Mouse (Mus musculus) intestine, postnatal 0 days (tissue): Measurements from ENCODE around the gene Necab2. TPM values are rescaled to one million over a fixed set of nuclear protein-coding genes. Genes with fewer than 3 reads are reported as not detected.

Source experiments
- ATAC-seq: fragments of 200-750 bp; cut with Nextera tagmentation; 2 replicates; pipeline ENCODE4 v1.8.0; 2017; ENCODE audit warnings: mild to moderate bottlenecking, moderate TSS enrichment, moderate library complexity
- H3K27ac ChIP-seq: fragments of 300-500 bp; sonication (generic); 2 replicates; pipeline ENCODE4 v1.5.1; 2014; ENCODE audit warnings: mild to moderate bottlenecking, low read depth, low read length, moderate library complexity
- H3K27me3 ChIP-seq: fragments of 300-500 bp; sonication (generic); replicated peaks from 2 replicates; pipeline ENCODE4 v1.6.1; 2014; ENCODE audit warnings: low read length, mixed read lengths; ENCODE audit not compliant: control insufficient read depth, insufficient read depth
- H3K36me3 ChIP-seq: fragments of 300-500 bp; sonication (generic); 2 replicates; pipeline ENCODE4 v1.6.1; 2014; ENCODE audit warnings: mild to moderate bottlenecking, moderate library complexity; ENCODE audit not compliant: control insufficient read depth, insufficient read depth
- H3K4me1 ChIP-seq: fragments of 300-500 bp; sonication (generic); replicated peaks from 2 replicates; pipeline ENCODE4 v1.6.1; 2014; ENCODE audit warnings: antibody characterized with exemption, low read length, mixed read lengths; ENCODE audit not compliant: control insufficient read depth, insufficient read depth
- H3K4me2 ChIP-seq: fragments of 300-500 bp; sonication (generic); replicated peaks from 2 replicates; pipeline ENCODE4 v1.6.1; 2014; ENCODE audit warnings: low read depth, mild to moderate bottlenecking, moderate library complexity
- H3K4me3 ChIP-seq: fragments of 300-500 bp; sonication (generic); 2 replicates; pipeline ENCODE4 v1.5.1; 2014; ENCODE audit warnings: low read depth, low read length
- H3K9ac ChIP-seq: fragments of 300-500 bp; sonication (generic); 2 replicates; pipeline ENCODE4 v1.6.1; 2014; ENCODE audit warnings: mild to moderate bottlenecking, low read depth, low read length
- H3K9me3 ChIP-seq: fragments of 300-500 bp; sonication (generic); 2 replicates; pipeline ENCODE4 v1.6.1; 2016; ENCODE audit warnings: mixed run types; ENCODE audit not compliant: control insufficient read depth
- CTCF ChIP-seq: sonication (generic); IDR thresholded peaks from 2 replicates; pipeline ENCODE4 v1.5.1; 2016; ENCODE audit warnings: low read depth, mild to moderate bottlenecking, control low read depth, antibody characterized with exemption, moderate library complexity
- WGBS: fragments of 180-500 bp; shearing (Covaris S2); extraction: QIAGEN DNeasy Blood & Tissue Kit; methylation state at CpG from one replicate; pipeline ENCODE4 v1.1.7; 2014; 5-methylcytosine and 5-hydroxymethylcytosine counted together
- polyA plus RNA-seq: library from polyadenylated mRNA; unstranded; fragments of >200 nt; fragmentation: Nextera tagmentation; extraction: Ambion mirVana; gene quantifications from 2 replicates; pipeline ENCODE4 v1.2.1, GENCODE M21; 2015

The Necab2 gene
- polyA plus RNA-seq, 1 experiment from 2014 or later = 1.3 TPM

- TF ChIP-seq CTCF = no peak
- peaks cover 21% of the 10 kb centered on the region for H3K4me1 ChIP-seq
- H3K27ac ChIP-seq = no peak overlapping the region
- H3K36me3 ChIP-seq = peaks cover 36% of the 10 kb centered on the region
- WGBS = 61% methylated on average over 5 of the region's 5 CpGs
- no peak for ATAC-seq
- H3K9me3 ChIP-seq = no peaks in the 10 kb centered on the region
- H3K27me3 ChIP-seq = peaks cover under 1% of the 10 kb centered on the region
- no peak overlapping the region for H3K4me3 ChIP-seq
- no peak overlapping the region for H3K9ac ChIP-seq
- no peak overlapping the region for H3K4me2 ChIP-seq
Observed at GRCm38 (mm10) chr8:119442013-119442412, 4.5 kb upstream of the Necab2 start.

- peaks cover 19% of the 10 kb centered on the region for H3K4me1 ChIP-seq
- H3K36me3 ChIP-seq = peaks cover 36% of the 10 kb centered on the region
- WGBS = 95% methylated on average over 8 of the region's 8 CpGs
- TF ChIP-seq CTCF = no peak
- no peak for ATAC-seq
- no peak overlapping the region for H3K4me3 ChIP-seq
- H3K9me3 ChIP-seq = no peaks in the 10 kb centered on the region
- H3K27me3 ChIP-seq = peaks cover 10% of the 10 kb centered on the region
- H3K27ac ChIP-seq = no peak overlapping the region
- H3K9ac ChIP-seq = no peak overlapping the region
- no peak overlapping the region for H3K4me2 ChIP-seq
Observed at GRCm38 (mm10) chr8:119442970-119443369, 3.5 kb upstream of the Necab2 start.

GRCm38 (mm10) chr8:119446990-119447780 is 666 bp downstream of the Necab2 start:
- Histone ChIP-seq H3K9ac (peak overlapping the region; percentile 37; the same call in 1 of the 2 replicates), H3K9me3 (no peaks in the 10 kb centered on the region), H3K27me3 (peaks cover 26% of the 10 kb centered on the region), H3K4me1 (no peaks in the 10 kb centered on the region; the same call in 1 of the 2 replicates), H3K27ac (no peak overlapping the region), H3K4me3 (peak overlapping the region; percentile 51), H3K36me3 (peaks cover 29% of the 10 kb centered on the region), H3K4me2 (peak overlapping the region; percentile 99)
- no peak for ATAC-seq
- 1% methylated on average over 37 of the region's 80 CpGs for WGBS
- TF ChIP-seq CTCF = no peak

GRCm38 (mm10) chr8:119447781-119448170 is 1.3 kb downstream of the Necab2 start:
- Histone ChIP-seq H3K4me1 (no peaks in the 10 kb centered on the region; the same call in 1 of the 2 replicates), H3K36me3 (peaks cover 23% of the 10 kb centered on the region), H3K27ac (no peak overlapping the region), H3K9me3 (no peaks in the 10 kb centered on the region), H3K4me3 (peak overlapping the region; percentile 51; the same call in 1 of the 2 replicates), H3K4me2 (peak overlapping the region; percentile 99; the same call in 1 of the 2 replicates), H3K9ac (no peak overlapping the region), H3K27me3 (peaks cover 26% of the 10 kb centered on the region)
- no peak for ATAC-seq
- WGBS = 13% methylated on average over 17 of the region's 17 CpGs
- TF ChIP-seq CTCF = no peak

GRCm38 (mm10) chr8:119449627-119450026 is 3.1 kb downstream of the Necab2 start:
- H3K9me3 ChIP-seq = no peaks in the 10 kb centered on the region
- TF ChIP-seq CTCF = no peak
- no peak overlapping the region for H3K4me2 ChIP-seq
- H3K27me3 ChIP-seq = peaks cover 26% of the 10 kb centered on the region
- H3K9ac ChIP-seq = no peak overlapping the region
- peaks cover 11% of the 10 kb centered on the region; the same call in 1 of the 2 replicates for H3K36me3 ChIP-seq
- no peaks in the 10 kb centered on the region; the same call in 1 of the 2 replicates for H3K4me1 ChIP-seq
- 81% methylated on average over 12 of the region's 12 CpGs for WGBS
- no peak overlapping the region for H3K27ac ChIP-seq
- no peak overlapping the region for H3K4me3 ChIP-seq
- ATAC-seq = no peak

- H3K9ac ChIP-seq = no peak overlapping the region
- H3K4me2 ChIP-seq = no peak overlapping the region
- H3K4me1 ChIP-seq = no peaks in the 10 kb centered on the region
- TF ChIP-seq CTCF = no peak
- H3K27ac ChIP-seq = no peak overlapping the region
- WGBS = 88% methylated on average over 4 of the region's 4 CpGs
- H3K4me3 ChIP-seq = no peak overlapping the region
- H3K9me3 ChIP-seq = no peaks in the 10 kb centered on the region
- H3K36me3 ChIP-seq = no peaks in the 10 kb centered on the region
- H3K27me3 ChIP-seq = peaks cover 26% of the 10 kb centered on the region
- ATAC-seq = no peak
Observed at GRCm38 (mm10) chr8:119451131-119451530, 4.6 kb downstream of the Necab2 start.
